Mouse (Mus musculus) T-helper 17 cell (primary cell): ENCODE results near the gene Tor3a.
"Not testable (repeated sequence)": the region's sequence is repeated elsewhere in the genome, so short reads cannot be mapped to it uniquely, and the experiment has no call there.

Experiments
- in situ Hi-C, 2 experiments: fragments of 300-600 bp; cut with MboI, MseI; formaldehyde crosslinking; loops; 1 replicate in 1 of 2; 2 replicates in 1 of 2; pipeline ENCODE4 v1.15.1; 2025; ENCODE audit warnings: high pct_unique_total_duplicates in 2 of 2

Gene Tor3a

GRCm38 (mm10) chr1:156672720-156673475, 1.3 kb downstream of the Tor3a start:
- in situ Hi-C loops: no loop called here

GRCm38 (mm10) chr1:156671921-156672320, 2.2 kb downstream of the Tor3a start:
- in situ Hi-C loops: no loop called here

- in situ Hi-C loops: no loop called here
Observed at GRCm38 (mm10) chr1:156669208-156669983, 4.8 kb downstream of the Tor3a start.

GRCm38 (mm10) chr1:156668602-156669001, 5.6 kb downstream of the Tor3a start:
- in situ Hi-C loops: no loop called here

- in situ Hi-C loops: no loop called here
Observed at GRCm38 (mm10) chr1:156667141-156667926, 6.8 kb downstream of the Tor3a start.

- in situ Hi-C loops: no loop called here
Observed at GRCm38 (mm10) chr1:156665777-156666176, 8.4 kb downstream of the Tor3a start.

- in situ Hi-C loops: not testable (repeated sequence)
Observed at GRCm38 (mm10) chr1:156660660-156661236, 13.4 kb downstream of the Tor3a start.

GRCm38 (mm10) chr1:156659906-156660659, 14.1 kb downstream of the Tor3a start:
- in situ Hi-C loops: no loop called here

GRCm38 (mm10) chr1:156658676-156659075, 15.5 kb downstream of the Tor3a start:
- in situ Hi-C loops: no loop called here

- in situ Hi-C loops: no loop called here
Observed at GRCm38 (mm10) chr1:156657523-156657922, 16.6 kb downstream of the Tor3a start.

GRCm38 (mm10) chr1:156654735-156655530, 19.2 kb downstream of the Tor3a start:
- in situ Hi-C loops: no loop called here

- in situ Hi-C loops: no loop called here
Observed at GRCm38 (mm10) chr1:156652189-156652822, 21.9 kb downstream of the Tor3a start.

- in situ Hi-C loops: no loop called here
Observed at GRCm38 (mm10) chr1:156650631-156651030, 23.5 kb downstream of the Tor3a start.

GRCm38 (mm10) chr1:156648705-156649104, 25.5 kb downstream of the Tor3a start:
- in situ Hi-C loops: no loop called here

- in situ Hi-C loops: no loop called here
Observed at GRCm38 (mm10) chr1:156645971-156646370, 28.2 kb downstream of the Tor3a start.

GRCm38 (mm10) chr1:156644780-156645523, 29.2 kb downstream of the Tor3a start:
- in situ Hi-C loops: no loop called here

GRCm38 (mm10) chr1:156644061-156644460, 30.1 kb downstream of the Tor3a start:
- in situ Hi-C loops: no loop called here

- in situ Hi-C loops: no loop called here
Observed at GRCm38 (mm10) chr1:156642813-156643212, 31.3 kb downstream of the Tor3a start.

GRCm38 (mm10) chr1:156641808-156642207, 32.3 kb downstream of the Tor3a start:
- in situ Hi-C loops: no loop called here
